Comparison of ENCODE assay signal across 25 mouse cellular contexts in the genomic region with DNA sequence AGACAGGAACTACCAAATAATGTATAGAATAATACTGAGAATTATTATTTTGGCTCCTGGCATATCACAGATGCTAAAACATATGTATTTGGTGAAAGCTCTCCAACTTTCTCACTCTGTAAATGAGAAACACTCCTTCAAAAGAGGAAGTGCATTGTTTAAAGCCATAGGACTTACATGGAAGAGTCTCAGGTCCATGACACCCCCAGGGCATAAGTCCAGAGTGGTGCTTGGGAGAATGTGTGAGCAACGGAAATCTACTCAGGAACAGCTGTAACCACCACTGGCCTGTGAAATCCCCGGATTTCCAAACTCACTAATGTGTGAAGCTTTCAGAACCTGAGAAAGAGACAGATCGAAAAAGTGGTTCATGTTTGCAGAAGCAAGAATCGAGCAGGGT.
"Had no signal": no experiment of that assay in that cellular context is flagged by ENCODE, and none has a peak within 500 bp of the region (broad histone marks: within the 10 kb centered on the region; RNA-seq: fewer than 3 reads in every experiment).

No protein-coding gene starts in this region.

- H3K4me2 ChIP-seq: heart, embryonic 11.5 days; heart, embryonic 13.5 days; heart, embryonic 15.5 days; hindbrain, embryonic 13.5 days; intestine, embryonic 15.5 days; limb, embryonic 12.5 days; liver, embryonic 12.5 days had no signal

- H3K27me3 ChIP-seq: heart, embryonic 13.5 days; heart, embryonic 15.5 days; intestine, embryonic 15.5 days; liver, embryonic 12.5 days had no signal

- H3K9ac ChIP-seq: heart, embryonic 13.5 days; heart, embryonic 15.5 days; hindbrain, embryonic 13.5 days; intestine, embryonic 15.5 days; limb, embryonic 12.5 days; liver, embryonic 12.5 days; liver, embryonic 14.5 days had no signal

- DNase-seq: gastrocnemius, postnatal 14 days; gastrocnemius, postnatal 36 days; heart, adult 2 months; heart, postnatal 14 days; heart, postnatal 36 days; kidney, adult 18-20 months; kidney, adult 8-10 months; kidney, postnatal 14 days; kidney, postnatal 4 days; layer of hippocampus, adult 9-11 months; layer of hippocampus, postnatal 36 days; left cerebral cortex, postnatal 4 days had no signal

- H3K4me1 ChIP-seq: heart, embryonic 15.5 days; liver, embryonic 12.5 days had no signal

- H3K4me3 ChIP-seq: heart, adult 2 months; heart, embryonic 13.5 days; heart, embryonic 15.5 days; hindbrain, embryonic 13.5 days; intestine, embryonic 15.5 days; layer of hippocampus, adult 2 months; limb, embryonic 12.5 days; liver, embryonic 12.5 days had no signal

- H3K36me3 ChIP-seq: heart, embryonic 13.5 days; heart, embryonic 15.5 days; hindbrain, embryonic 13.5 days; intestine, embryonic 15.5 days; limb, embryonic 12.5 days; liver, embryonic 12.5 days had no signal

- H3K9me3 ChIP-seq: heart, embryonic 13.5 days; heart, embryonic 15.5 days; hindbrain, embryonic 13.5 days; intestine, embryonic 15.5 days had no signal

- H3K27ac ChIP-seq: heart, adult 2 months; heart, embryonic 13.5 days; heart, embryonic 15.5 days; hindbrain, embryonic 13.5 days; intestine, embryonic 15.5 days; kidney, postnatal 0 days; layer of hippocampus, adult 2 months; limb, embryonic 12.5 days; liver, embryonic 12.5 days; liver, embryonic 14.5 days had no signal

- ATAC-seq: hindbrain, embryonic 16.5 days; inflammation-experienced regulatory T-cells, adult 6 months; intestine, embryonic 15.5 days; intestine, postnatal 0 days; liver, embryonic 12.5 days had no signal
